Mouse (Mus musculus) forebrain, embryonic 11.5 days (tissue): ENCODE data around the gene Cd63. TPM values are rescaled to one million over a fixed set of nuclear protein-coding genes. Genes with fewer than 3 reads are reported as not detected.

Source experiments
- ATAC-seq: fragments of 200-750 bp; cut with Nextera tagmentation; replicated peaks from 2 replicates; pipeline ENCODE4 v1.8.0; 2017; ENCODE audit warnings: moderate TSS enrichment; ENCODE audit not compliant: low FRiP score
- DNase-seq: peaks from one replicate; pipeline ENCODE4 v3.0.0-alpha.2; 2017; ENCODE audit warnings: low spot score
- H3K27ac ChIP-seq: fragments of 300-500 bp; sonication (generic); 2 replicates; pipeline ENCODE4 v1.5.1; 2014; ENCODE audit warnings: low read depth, low read length
- H3K27me3 ChIP-seq: fragments of 300-500 bp; sonication (generic); 2 replicates; pipeline ENCODE4 v1.6.1; 2014; ENCODE audit warnings: mild to moderate bottlenecking, low read length, mixed read lengths; ENCODE audit not compliant: control insufficient read depth, insufficient read depth
- H3K36me3 ChIP-seq: fragments of 300-500 bp; sonication (generic); 2 replicates; pipeline ENCODE4 v1.6.1; 2014; ENCODE audit warnings: mild to moderate bottlenecking, low read length, moderate library complexity, mixed read lengths; ENCODE audit not compliant: control insufficient read depth, insufficient read depth
- H3K4me1 ChIP-seq: fragments of 300-500 bp; sonication (generic); replicated peaks from 2 replicates; pipeline ENCODE4 v1.6.1; 2014; ENCODE audit warnings: low read length, mixed read lengths; ENCODE audit not compliant: control insufficient read depth, insufficient read depth
- H3K4me2 ChIP-seq: fragments of 300-500 bp; sonication (generic); 2 replicates; pipeline ENCODE4 v1.6.1; 2014; ENCODE audit warnings: low read depth, mild to moderate bottlenecking, low read length, moderate library complexity, mixed read lengths; ENCODE audit not compliant: severe bottlenecking
- H3K4me3 ChIP-seq: fragments of 300-500 bp; sonication (generic); 2 replicates; pipeline ENCODE4 v1.5.1; 2014; ENCODE audit warnings: low read depth, low read length
- H3K9ac ChIP-seq: fragments of 300-500 bp; sonication (generic); 2 replicates; pipeline ENCODE4 v1.6.1; 2014; ENCODE audit warnings: low read length
- H3K9me3 ChIP-seq: fragments of 300-500 bp; sonication (generic); 2 replicates; pipeline ENCODE4 v1.6.1; 2016; ENCODE audit warnings: low read length, mixed read lengths; ENCODE audit not compliant: control insufficient read depth
- WGBS: fragments of 180-500 bp; shearing (Covaris S2); extraction: QIAGEN DNeasy Blood & Tissue Kit; methylation state at CpG from one replicate; pipeline ENCODE4 v1.1.7; 2014; 5-methylcytosine and 5-hydroxymethylcytosine counted together
- polyA plus RNA-seq: library from polyadenylated mRNA; unstranded; fragments of >200 nt; fragmentation: Nextera tagmentation; extraction: Ambion mirVana; gene quantifications from 2 replicates; pipeline ENCODE4 v1.2.1, GENCODE M21; 2014

Cd63 gene
- polyA plus RNA-seq, 1 experiment from 2014 or later: 144 TPM

DNA sequence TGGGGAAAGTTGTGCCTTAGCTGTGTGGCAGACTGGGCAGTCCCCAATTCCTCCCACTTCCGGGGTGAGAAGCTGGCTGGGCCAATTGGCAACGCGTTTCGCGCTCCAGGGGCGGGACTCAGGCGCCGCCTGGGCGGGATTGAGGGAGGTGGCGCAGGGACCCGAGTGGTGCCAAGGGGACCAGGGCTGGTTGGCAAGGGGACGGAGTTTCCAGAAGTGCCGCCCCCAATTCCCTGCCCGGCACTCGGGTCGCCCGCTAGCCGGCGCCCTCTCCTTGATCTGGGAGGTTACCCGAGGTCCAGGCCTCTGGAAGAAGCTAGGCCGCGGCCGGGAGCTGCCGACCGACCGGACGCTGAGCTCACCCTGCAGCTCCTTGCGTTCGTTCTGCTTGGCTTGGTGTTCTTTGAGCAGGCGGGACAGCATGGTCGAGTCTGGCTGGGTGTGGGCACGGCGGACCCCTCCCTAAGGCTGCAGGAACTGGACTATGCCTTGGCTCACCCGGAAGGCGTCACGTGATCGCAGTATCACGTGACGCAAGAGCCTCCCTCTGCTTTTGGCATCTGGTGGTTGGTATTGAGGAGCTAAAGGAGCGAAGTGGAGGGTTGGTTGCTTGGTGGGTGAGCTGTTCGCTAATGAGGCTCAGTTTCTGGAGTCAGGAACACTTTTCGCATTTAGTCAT, 22.4 kb downstream of the Cd63 start:
- Histone ChIP-seq H3K27me3 (peaks cover 2% of the 10 kb centered on the region; the same call in 1 of the 2 replicates), H3K4me3 (peak overlapping the region; percentile 86), H3K9me3 (no peaks in the 10 kb centered on the region), H3K27ac (peak overlapping the region; percentile 78), H3K4me1 (peaks cover 2% of the 10 kb centered on the region; the same call in 1 of the 2 replicates), H3K9ac (peak overlapping the region; percentile 81), H3K4me2 (peak overlapping the region; percentile 57), H3K36me3 (no peaks in the 10 kb centered on the region)
- ATAC-seq: peak; percentile 97
- DNase-seq: peak; percentile 93
- WGBS: 0% methylated on average over 42 of the region's 42 CpGs

DNA sequence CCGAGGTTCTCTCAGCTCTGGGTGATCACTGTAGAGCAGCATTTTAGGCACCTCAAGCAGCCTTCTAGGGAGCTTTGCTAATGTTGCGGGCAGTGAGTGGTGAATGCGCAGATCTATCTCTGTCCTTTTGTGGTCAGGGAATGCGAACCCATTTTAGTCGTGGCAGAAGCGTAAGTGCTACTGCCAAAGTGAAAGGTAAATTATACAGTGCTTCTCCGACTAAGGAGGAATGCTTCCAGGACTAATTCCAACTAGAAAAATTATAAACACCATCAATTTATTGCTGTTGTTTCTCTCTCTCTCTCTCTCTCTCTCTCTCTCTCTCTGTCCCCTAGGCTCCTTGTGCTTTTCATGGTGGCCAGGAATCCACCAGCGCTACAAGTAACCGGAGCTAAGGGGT, 23.1 kb downstream of the Cd63 start, which contains the start of gene Bloc1s1:
TSS of gene Bloc1s1 (minus strand) at position 101 of the 400 bp plus-strand sequence.
- H3K4me3 ChIP-seq: peak within 1 kb of the TSS; percentile 86
- H3K4me2 ChIP-seq: peak within 1 kb of the TSS; percentile 57
- DNase-seq: no peak
- 69% methylated on average over 9 of the region's 9 CpGs for WGBS
- no peaks in the 10 kb centered on the region for H3K36me3 ChIP-seq
- peaks cover 2% of the 10 kb centered on the region; the same call in 1 of the 2 replicates for H3K4me1 ChIP-seq
- peak within 1 kb of the TSS; percentile 81 for H3K9ac ChIP-seq
- peak within 1 kb of the TSS; percentile 78 for H3K27ac ChIP-seq
- ATAC-seq: no peak
- no peaks in the 10 kb centered on the region for H3K9me3 ChIP-seq
- H3K27me3 ChIP-seq: peaks cover 2% of the 10 kb centered on the region

DNA sequence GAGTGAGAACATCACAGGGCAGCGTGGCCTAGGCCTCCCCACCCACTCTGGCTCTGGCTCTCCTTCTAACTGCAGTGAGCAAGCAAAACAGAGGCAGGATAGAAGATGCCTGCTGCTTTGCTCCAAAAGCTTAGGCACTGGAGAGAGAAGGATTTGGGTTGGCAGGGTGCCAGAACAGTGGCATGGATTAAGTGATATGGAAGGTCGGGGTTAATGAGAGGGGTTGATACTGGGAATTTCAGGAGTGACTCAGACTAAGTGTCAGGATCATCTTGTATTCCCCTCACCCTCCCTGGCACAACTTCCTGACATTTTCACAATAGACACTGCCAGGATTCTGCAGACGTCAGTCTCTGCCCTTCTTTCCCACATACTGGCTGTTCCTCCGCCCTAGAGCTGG, 27.6 kb downstream of the Cd63 start:
- Histone ChIP-seq H3K27ac (no peak overlapping the region), H3K9ac (no peak overlapping the region), H3K36me3 (no peaks in the 10 kb centered on the region), H3K27me3 (peaks cover 13% of the 10 kb centered on the region), H3K9me3 (no peaks in the 10 kb centered on the region), H3K4me3 (no peak overlapping the region), H3K4me1 (0 out of 2 replicates have a peak, but pooled peaks cover 2% of the 10 kb centered on the region), H3K4me2 (no peak overlapping the region)
- WGBS: 32% methylated on average over 4 of the region's 4 CpGs
- ATAC-seq (no peak), DNase-seq (no peak)

DNA sequence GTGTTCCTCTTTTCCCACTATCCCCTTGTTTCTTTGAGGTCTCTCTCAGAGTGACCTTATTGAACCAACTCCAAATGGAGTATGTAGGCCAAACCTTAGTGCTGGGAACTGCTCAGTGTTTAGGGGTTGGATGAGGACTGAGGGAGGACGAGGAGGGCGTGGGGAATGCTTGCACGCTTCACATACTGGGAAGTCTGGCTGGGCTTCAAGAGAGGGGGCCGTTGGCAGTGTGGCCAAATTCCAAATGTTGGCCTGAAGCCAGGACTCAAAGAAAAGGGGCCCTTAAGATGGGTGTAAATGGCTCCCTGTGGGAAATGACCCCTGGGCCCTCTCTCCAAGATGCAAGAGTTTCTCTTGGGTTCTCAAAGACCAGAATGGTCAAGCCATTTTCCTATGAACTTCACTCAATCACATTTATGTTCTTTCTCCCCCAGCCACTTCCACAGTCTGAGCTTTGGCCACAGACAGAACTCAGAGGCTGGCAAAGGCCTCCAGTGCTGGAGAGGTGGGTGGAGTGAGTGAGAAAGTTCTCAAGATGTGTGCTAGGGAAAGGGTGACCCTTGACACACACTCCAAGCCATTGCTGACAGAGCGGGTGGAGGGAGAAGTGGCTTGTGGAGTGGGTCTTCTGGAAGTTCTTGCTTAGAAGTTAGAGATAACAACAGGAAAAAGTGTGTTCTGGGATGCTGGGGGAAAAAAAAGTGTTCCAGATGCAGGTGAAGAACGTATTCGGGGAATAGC, 29.0 kb downstream of the Cd63 start:
- Histone ChIP-seq H3K4me1 (no peaks in the 10 kb centered on the region), H3K27ac (no peak overlapping the region), H3K9ac (no peak overlapping the region), H3K9me3 (no peaks in the 10 kb centered on the region), H3K4me2 (no peak overlapping the region), H3K27me3 (peaks cover 26% of the 10 kb centered on the region), H3K4me3 (no peak overlapping the region), H3K36me3 (no peaks in the 10 kb centered on the region)
- ATAC-seq (no peak), DNase-seq (no peak)
- 74% methylated on average over 7 of the region's 7 CpGs for WGBS

DNA sequence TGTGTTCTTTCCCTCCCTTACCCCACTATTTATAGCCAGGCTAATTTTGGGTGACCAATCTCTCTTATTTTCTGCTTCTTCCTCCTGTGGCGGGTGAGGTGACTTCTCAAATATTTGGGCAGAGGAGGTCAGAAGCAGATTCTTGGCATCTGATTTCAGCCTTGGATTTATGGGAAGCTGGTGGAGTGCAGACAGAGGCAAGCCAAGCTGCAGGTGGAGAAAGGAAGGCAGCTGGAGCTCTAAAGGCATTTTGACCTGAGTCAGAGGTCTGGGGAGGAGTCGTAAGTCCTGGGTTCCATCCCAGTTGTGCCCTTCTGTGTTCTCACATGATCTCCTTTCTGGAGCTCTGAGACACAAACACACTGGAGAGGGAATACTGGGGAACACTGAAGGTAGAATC, 30.7 kb downstream of the Cd63 start:
- no peaks in the 10 kb centered on the region for H3K9me3 ChIP-seq
- no peaks in the 10 kb centered on the region for H3K4me1 ChIP-seq
- WGBS: 79% methylated on average over 2 of the region's 2 CpGs
- H3K27me3 ChIP-seq: peaks cover 31% of the 10 kb centered on the region
- DNase-seq (no peak), ATAC-seq (no peak)
- H3K9ac ChIP-seq: no peak overlapping the region
- no peak overlapping the region for H3K4me2 ChIP-seq
- H3K36me3 ChIP-seq: no peaks in the 10 kb centered on the region
- no peak overlapping the region for H3K27ac ChIP-seq
- no peak overlapping the region for H3K4me3 ChIP-seq

DNA sequence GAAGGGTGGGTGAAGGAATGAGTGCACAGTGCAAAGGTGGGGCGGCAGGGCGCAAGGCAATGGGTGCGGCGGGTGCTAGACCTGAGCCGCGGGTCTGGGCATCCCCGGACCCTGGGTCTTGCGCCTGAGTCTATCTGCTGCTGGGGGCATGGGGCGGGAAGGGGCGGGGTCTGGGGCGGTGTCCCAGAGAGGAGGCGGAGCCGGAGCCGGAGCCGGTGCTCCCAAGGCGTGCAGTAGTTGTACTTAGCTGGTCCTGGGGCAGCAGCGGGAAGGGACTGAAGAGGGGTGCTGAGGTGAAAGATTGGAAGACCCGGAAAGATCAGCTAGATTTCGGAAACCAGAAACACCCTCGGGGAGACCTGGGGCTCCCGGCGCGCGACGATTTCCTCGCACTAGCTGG, 32.8 kb downstream of the Cd63 start, which contains the start of gene Itga7:
TSS of gene Itga7 (plus strand) at position 245 of the 400 bp plus-strand sequence.
- Histone ChIP-seq H3K9ac (peak within 1 kb of the TSS; percentile 48; the same call in 1 of the 2 replicates), H3K4me3 (peak within 1 kb of the TSS; percentile 40), H3K27me3 (peaks cover 31% of the 10 kb centered on the region), H3K36me3 (no peaks in the 10 kb centered on the region), H3K27ac (no peak within 1 kb of the TSS), H3K4me1 (no peaks in the 10 kb centered on the region), H3K4me2 (peak within 1 kb of the TSS; percentile 83), H3K9me3 (no peaks in the 10 kb centered on the region)
- WGBS: 0% methylated on average over 26 of the region's 26 CpGs
- ATAC-seq: peak; percentile 89
- peak; percentile 82 for DNase-seq

DNA sequence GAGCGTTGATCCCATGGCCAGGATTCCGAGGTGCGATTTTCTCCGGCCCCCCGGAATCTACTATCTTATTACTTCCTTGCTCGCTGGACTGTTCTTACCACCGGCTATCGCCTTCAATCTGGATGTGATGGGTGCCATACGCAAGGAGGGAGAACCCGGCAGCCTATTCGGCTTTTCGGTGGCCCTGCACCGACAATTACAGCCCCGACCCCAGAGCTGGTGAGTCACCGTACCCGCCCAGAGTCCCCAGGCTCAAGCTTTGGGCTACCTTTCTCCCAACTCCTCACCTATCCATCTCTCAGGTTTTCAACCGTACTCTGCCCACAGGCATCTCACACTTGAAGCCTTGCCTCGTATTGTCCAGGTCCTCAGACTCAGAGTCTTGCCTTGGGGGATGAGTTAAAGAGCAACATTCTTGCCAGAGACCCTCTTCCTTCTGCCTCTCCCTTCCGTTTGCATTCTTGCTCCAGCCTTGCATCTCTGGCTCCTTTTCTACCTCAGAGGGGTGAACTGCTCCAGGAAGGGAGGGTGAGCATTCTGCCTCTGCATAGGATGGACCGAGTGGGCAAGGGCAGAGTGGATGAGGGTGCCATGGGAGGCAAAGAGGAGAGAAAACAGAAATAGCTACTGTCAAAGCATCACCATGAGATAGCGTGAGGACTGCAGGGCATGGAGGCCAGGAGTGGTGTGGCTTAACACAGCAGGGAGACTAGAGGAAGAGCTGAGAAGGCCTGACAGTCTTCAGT, 33.4 kb downstream of the Cd63 start:
- no peaks in the 10 kb centered on the region for H3K4me1 ChIP-seq
- H3K4me3 ChIP-seq: peak overlapping the region; percentile 40
- DNase-seq: no peak
- H3K4me2 ChIP-seq: peak overlapping the region; percentile 83
- no peaks in the 10 kb centered on the region for H3K36me3 ChIP-seq
- 0 out of 2 replicates have a peak, but pooled peaks have one; percentile 21 for ATAC-seq
- H3K9ac ChIP-seq: peak overlapping the region; percentile 48; the same call in 1 of the 2 replicates
- no peaks in the 10 kb centered on the region for H3K9me3 ChIP-seq
- WGBS: 2% methylated on average over 21 of the region's 21 CpGs
- no peak overlapping the region for H3K27ac ChIP-seq
- H3K27me3 ChIP-seq: peaks cover 31% of the 10 kb centered on the region

DNA sequence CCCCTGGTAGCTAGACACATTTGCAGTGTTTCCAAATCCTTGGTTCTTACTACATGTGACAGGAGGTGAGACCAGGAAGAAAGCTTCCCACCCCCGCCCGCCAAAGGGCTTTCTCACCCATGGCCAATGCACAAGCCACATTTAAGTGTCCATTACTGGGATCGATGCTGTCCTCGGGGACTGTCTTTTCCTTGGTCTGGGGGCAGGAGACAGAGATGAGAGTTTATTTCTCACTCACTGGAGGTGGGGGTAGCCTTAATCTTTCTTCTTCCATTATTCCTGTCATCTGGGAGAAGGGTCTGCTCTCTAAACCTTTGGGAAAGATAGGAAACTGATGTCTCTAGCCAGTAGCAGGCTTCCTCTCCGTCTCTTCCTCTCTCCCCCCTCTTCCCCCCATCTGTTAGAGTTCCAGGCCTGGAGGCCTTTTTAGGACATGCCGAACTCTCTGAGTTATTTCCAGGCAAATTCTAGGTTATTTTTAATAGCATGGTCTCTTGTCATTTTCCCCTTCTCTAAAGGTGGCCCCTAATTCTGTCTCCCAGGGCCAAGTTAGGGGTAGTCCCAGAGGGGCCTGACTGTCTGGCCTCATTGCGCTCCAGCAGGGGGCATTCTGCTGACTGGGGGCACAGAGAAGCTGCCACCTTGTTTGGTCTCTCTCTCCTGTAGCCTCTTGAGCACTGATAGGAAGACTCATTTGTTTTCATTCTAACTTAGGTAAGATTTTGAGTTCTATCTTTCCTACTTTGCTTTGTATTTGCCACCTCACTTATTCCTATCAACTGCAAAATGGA, 34.4 kb downstream of the Cd63 start:
- 64% methylated on average over 7 of the region's 7 CpGs for WGBS
- ATAC-seq (no peak), DNase-seq (no peak)
- Histone ChIP-seq H3K9ac (no peak overlapping the region), H3K4me1 (no peaks in the 10 kb centered on the region), H3K9me3 (no peaks in the 10 kb centered on the region), H3K4me2 (no peak overlapping the region), H3K27ac (no peak overlapping the region), H3K4me3 (no peak overlapping the region), H3K27me3 (peaks cover 31% of the 10 kb centered on the region), H3K36me3 (no peaks in the 10 kb centered on the region)
